Mouse (Mus musculus) CD4-positive, CD25-positive, alpha-beta regulatory T cell (primary cell): ENCODE data around the gene Zfp318. TPM values are rescaled to one million over a fixed set of nuclear protein-coding genes. Genes with fewer than 3 reads are reported as not detected.

Experiments
- polyA plus RNA-seq: library from polyadenylated mRNA; unstranded; fragments of 100-300 nt; shearing (Covaris generic); gene quantifications from one replicate; pipeline ENCODE4 v1.2.1, GENCODE M21; 2017

The Zfp318 gene
- 10.8 TPM for polyA plus RNA-seq

GRCm38 (mm10) chr17:46383294-46384060, at the start of gene Zfp318:
Gene Zfp318 (plus strand): TSS chr17:46383731.

GRCm38 (mm10) chr17:46428761-46429414, 45.4 kb downstream of the Zfp318 start, which contains the start of gene Crip3:
Gene Crip3 (plus strand): TSS chr17:46428926.

GRCm38 (mm10) chr17:46438298-46438873, 54.9 kb downstream of the Zfp318 start, which contains the start of gene Slc22a7:
Gene Slc22a7 (minus strand): TSS chr17:46438457.

Other genes with a start within 250 kb of the Zfp318 start
- 1.3 TPM for gene Rsph9, start 239.5 kb upstream of the Zfp318 start, polyA plus RNA-seq
- 46.1 TPM for gene Mad2l1bp, start 230.2 kb upstream of the Zfp318 start, polyA plus RNA-seq
- 81.2 TPM for gene Gtpbp2, start 222.7 kb upstream of the Zfp318 start, polyA plus RNA-seq
- 5.2 TPM for gene Polh, start 181.1 kb upstream of the Zfp318 start, polyA plus RNA-seq
- 36.5 TPM for gene Xpo5, start 180.9 kb upstream of the Zfp318 start, polyA plus RNA-seq
- gene Polr1c, start 135.7 kb upstream of the Zfp318 start, polyA plus RNA-seq = 54.0 TPM
- 179 TPM for gene Yipf3, start 135.7 kb upstream of the Zfp318 start, polyA plus RNA-seq
- not detected for gene Lrrc73, start 130.2 kb upstream of the Zfp318 start, polyA plus RNA-seq
- gene Tjap1, start 100.7 kb upstream of the Zfp318 start, polyA plus RNA-seq = 29.7 TPM
- not detected for gene Dlk2, start 86.3 kb upstream of the Zfp318 start, polyA plus RNA-seq
- gene Abcc10, start 55.4 kb upstream of the Zfp318 start, polyA plus RNA-seq = 7.8 TPM
- gene Crip3, start 45.2 kb downstream of the Zfp318 start, polyA plus RNA-seq = not detected
- gene Slc22a7, start 54.7 kb downstream of the Zfp318 start, polyA plus RNA-seq = not detected
- 0.14 TPM for gene Ttbk1, start 103.9 kb downstream of the Zfp318 start, polyA plus RNA-seq
- gene Dnph1, start 113.0 kb downstream of the Zfp318 start, polyA plus RNA-seq = 5.4 TPM
- 6.2 TPM for gene Cul9, start 162.7 kb downstream of the Zfp318 start, polyA plus RNA-seq
- gene Srf, start 172.4 kb downstream of the Zfp318 start, polyA plus RNA-seq = 41.4 TPM
- 0.23 TPM for gene Ptk7, start 245.8 kb downstream of the Zfp318 start, polyA plus RNA-seq